Mouse (Mus musculus) liver, embryonic 14.5 days (tissue): Measurements from ENCODE around the gene Mpped2.

ENCODE experiments used
- CTCF ChIP-seq: IDR thresholded peaks from 2 replicates; pipeline ENCODE4 v1.5.1; 2016; ENCODE audit warnings: antibody characterized with exemption, low read depth, control low read depth
- EP300 ChIP-seq: IDR thresholded peaks from 2 replicates; pipeline ENCODE4 v1.6.1; 2016; ENCODE audit warnings: antibody characterized with exemption, low read depth

- TF ChIP-seq CTCF (no peak), EP300 (no peak)
These were observed 18.4 kb downstream of the Mpped2 start for GRCm38 (mm10) chr2:106711506-106711905.
